Mouse (Mus musculus) heart, embryonic 15.5 days (tissue): ENCODE results near the gene Gm10837. TPM values are rescaled to one million over a fixed set of nuclear protein-coding genes. Genes with fewer than 3 reads are reported as not detected.

Experiments
- ATAC-seq: fragments of 200-750 bp; cut with Nextera tagmentation; replicated peaks from 2 replicates; pipeline ENCODE4 v1.8.0; 2017; ENCODE audit warnings: low read depth, moderate TSS enrichment; ENCODE audit not compliant: insufficient number of reproducible peaks, insufficient read depth, low FRiP score
- H3K27ac ChIP-seq: fragments of 300-500 bp; sonication (generic); 2 replicates; pipeline ENCODE4 v1.5.1; 2015; ENCODE audit warnings: mild to moderate bottlenecking, inconsistent platforms
- H3K27me3 ChIP-seq: fragments of 300-500 bp; sonication (generic); 2 replicates; pipeline ENCODE4 v1.6.1; 2015; ENCODE audit warnings: inconsistent platforms
- H3K36me3 ChIP-seq: fragments of 300-500 bp; sonication (generic); 2 replicates; pipeline ENCODE4 v1.6.1; 2015; ENCODE audit warnings: mild to moderate bottlenecking, inconsistent platforms
- H3K4me1 ChIP-seq: fragments of 300-500 bp; sonication (generic); replicated peaks from 2 replicates; pipeline ENCODE4 v1.6.1; 2015; ENCODE audit warnings: inconsistent platforms
- H3K4me2 ChIP-seq: fragments of 300-500 bp; sonication (generic); 2 replicates; pipeline ENCODE4 v1.6.1; 2015; ENCODE audit warnings: inconsistent platforms, mild to moderate bottlenecking, moderate library complexity
- H3K4me3 ChIP-seq: fragments of 300-500 bp; sonication (generic); 2 replicates; pipeline ENCODE4 v1.5.1; 2015; ENCODE audit warnings: mild to moderate bottlenecking, inconsistent platforms
- H3K9ac ChIP-seq: fragments of 300-500 bp; sonication (generic); 2 replicates; pipeline ENCODE4 v1.6.1; 2015; ENCODE audit warnings: mild to moderate bottlenecking, inconsistent platforms
- H3K9me3 ChIP-seq: fragments of 300-500 bp; sonication (generic); replicated peaks from 2 replicates; pipeline ENCODE4 v1.6.1; 2016; ENCODE audit warnings: inconsistent platforms
- WGBS: fragments of 180-500 bp; shearing (Covaris S2); methylation state at CpG from one replicate; pipeline ENCODE4 v1.1.7; 2015; ENCODE audit warnings: mixed read lengths; 5-methylcytosine and 5-hydroxymethylcytosine counted together
- polyA plus RNA-seq: library from polyadenylated mRNA; unstranded; fragments of >200 nt; fragmentation: Nextera tagmentation; extraction: Ambion mirVana; gene quantifications from 2 replicates; pipeline ENCODE4 v1.2.1, GENCODE M21; 2015

The Gm10837 gene
- polyA plus RNA-seq, 1 experiment from 2014 or later, result not detected

- no peak for ATAC-seq
- H3K9ac ChIP-seq, result no peak overlapping the region
- no peaks in the 10 kb centered on the region for H3K9me3 ChIP-seq
- H3K4me2 ChIP-seq, result no peak overlapping the region
- peaks cover 92% of the 10 kb centered on the region for H3K27me3 ChIP-seq
- 3% methylated on average over 18 of the region's 18 CpGs for WGBS
- H3K27ac ChIP-seq, result no peak overlapping the region
- H3K4me1 ChIP-seq, result no peaks in the 10 kb centered on the region
- H3K4me3 ChIP-seq, result no peak overlapping the region
- H3K36me3 ChIP-seq, result no peaks in the 10 kb centered on the region
These were observed 6.6 kb upstream of the Gm10837 start for GRCm38 (mm10) chr14:122483556-122484421.

GRCm38 (mm10) chr14:122484458-122484843 is 5.9 kb upstream of the Gm10837 start:
- ATAC-seq, result no peak

DNA sequence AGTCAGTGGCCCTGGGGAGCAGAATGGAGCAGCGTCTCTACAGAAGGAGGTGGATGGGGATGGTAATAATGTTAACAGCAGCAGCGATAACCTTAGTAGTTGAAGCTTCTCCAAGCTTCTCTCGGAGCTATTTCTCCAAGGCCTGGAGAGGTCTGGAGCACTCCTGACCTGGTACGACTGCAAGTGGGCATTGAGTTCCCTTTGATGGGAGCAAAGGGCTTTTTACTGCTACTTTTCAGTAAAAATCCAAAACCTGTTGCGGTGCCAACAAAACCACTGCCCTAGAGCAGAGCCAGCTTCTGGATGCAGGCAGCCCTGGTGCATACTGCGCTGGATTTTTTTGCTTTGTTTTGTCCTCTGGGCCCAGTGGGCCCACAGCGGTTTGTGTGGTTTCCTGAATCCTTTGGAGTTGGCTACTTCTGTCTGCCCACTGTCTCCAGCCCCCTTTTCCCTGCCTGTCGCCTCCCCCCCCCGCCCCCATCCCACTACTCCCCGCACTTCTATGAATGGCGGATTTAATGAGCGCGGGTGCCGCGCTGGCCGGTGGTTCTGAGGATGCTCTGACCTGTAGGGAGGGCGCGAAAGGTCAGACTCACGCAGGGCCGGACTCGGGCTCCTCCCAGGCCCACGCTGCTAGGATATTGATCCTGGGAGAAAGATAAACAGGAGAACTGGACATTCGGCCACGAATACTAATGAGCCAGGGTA is 5.4 kb upstream of the Gm10837 start:
- Histone ChIP-seq H3K27ac (no peak overlapping the region), H3K9ac (no peak overlapping the region), H3K4me3 (no peak overlapping the region), H3K27me3 (peaks cover 94% of the 10 kb centered on the region), H3K4me2 (no peak overlapping the region), H3K36me3 (no peaks in the 10 kb centered on the region), H3K9me3 (no peaks in the 10 kb centered on the region), H3K4me1 (no peaks in the 10 kb centered on the region)
- no peak for ATAC-seq
- WGBS, result 2% methylated on average over 23 of the region's 24 CpGs

More at GRCm38 (mm10) chr14:122484458-122484843, 5.9 kb upstream of the Gm10837 start:
- Histone ChIP-seq H3K4me2 (no peak overlapping the region), H3K4me1 (no peaks in the 10 kb centered on the region), H3K27ac (no peak overlapping the region), H3K9me3 (no peaks in the 10 kb centered on the region), H3K36me3 (no peaks in the 10 kb centered on the region), H3K27me3 (peaks cover 93% of the 10 kb centered on the region), H3K4me3 (no peak overlapping the region), H3K9ac (no peak overlapping the region)
- WGBS, result 10% methylated on average over 4 of the region's 4 CpGs

DNA sequence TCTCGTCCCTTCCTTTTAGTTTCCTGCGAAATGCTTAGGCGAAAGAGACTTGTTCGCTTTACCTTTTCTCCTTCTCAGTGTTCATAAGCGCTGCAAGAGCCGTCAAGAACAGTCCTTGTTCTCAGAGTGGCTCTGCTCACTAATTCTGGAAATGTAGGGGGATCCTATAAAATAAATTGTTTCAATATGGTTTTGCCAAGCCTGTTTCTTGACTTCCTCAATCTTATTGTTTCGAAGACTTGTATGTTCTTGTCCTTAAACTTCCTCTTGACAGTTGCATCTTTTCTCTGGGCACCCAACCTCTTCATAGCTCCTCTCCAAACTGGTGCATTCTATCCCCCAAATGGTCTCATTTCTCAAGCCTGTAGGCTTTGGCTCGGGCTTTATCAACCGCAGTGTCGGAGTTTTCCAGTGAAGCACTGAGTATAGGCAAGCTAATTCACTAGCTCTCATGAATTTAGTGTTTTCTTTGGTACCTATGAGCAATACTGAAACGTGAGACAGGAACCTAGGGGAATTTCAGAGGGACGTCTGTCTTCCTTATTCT is 4.7 kb upstream of the Gm10837 start:
- Histone ChIP-seq H3K9ac (no peak overlapping the region), H3K36me3 (no peaks in the 10 kb centered on the region), H3K27ac (no peak overlapping the region), H3K4me3 (no peak overlapping the region), H3K27me3 (peaks cover 95% of the 10 kb centered on the region), H3K4me1 (peaks cover 5% of the 10 kb centered on the region), H3K9me3 (no peaks in the 10 kb centered on the region), H3K4me2 (no peak overlapping the region)
- WGBS, result 4% methylated on average over 12 of the region's 12 CpGs
- ATAC-seq, result no peak

DNA sequence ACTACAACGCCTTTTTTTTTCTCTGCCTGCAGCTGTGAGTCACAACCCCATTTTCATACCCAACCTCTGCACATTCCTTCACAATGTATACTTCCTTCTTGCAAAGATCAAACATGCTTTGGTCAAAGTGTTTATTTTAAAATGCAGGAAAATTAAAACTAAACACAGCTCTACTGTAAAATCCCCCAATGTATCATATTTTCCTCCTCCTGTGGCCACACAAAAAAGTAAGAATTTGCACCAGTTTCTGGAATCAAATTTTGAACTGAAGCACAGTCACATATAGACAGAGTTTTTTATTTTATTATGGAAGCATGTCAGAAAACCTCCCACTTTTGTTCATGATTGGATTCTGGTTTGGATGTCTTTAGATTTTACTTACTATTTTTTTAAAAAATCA is 3.8 kb upstream of the Gm10837 start:
- H3K27me3 ChIP-seq, result peaks cover 95% of the 10 kb centered on the region
- peaks cover 7% of the 10 kb centered on the region for H3K4me1 ChIP-seq
- H3K36me3 ChIP-seq, result no peaks in the 10 kb centered on the region
- H3K9ac ChIP-seq, result no peak overlapping the region
- no peaks in the 10 kb centered on the region for H3K9me3 ChIP-seq
- no peak for ATAC-seq
- WGBS, result 20% methylated on average over 1 of the region's 1 CpGs
- H3K4me3 ChIP-seq, result no peak overlapping the region
- H3K4me2 ChIP-seq, result no peak overlapping the region
- H3K27ac ChIP-seq, result no peak overlapping the region

GRCm38 (mm10) chr14:122487366-122487765 is 3.0 kb upstream of the Gm10837 start:
- H3K27me3 ChIP-seq, result peaks cover 90% of the 10 kb centered on the region
- no peaks in the 10 kb centered on the region for H3K9me3 ChIP-seq
- H3K36me3 ChIP-seq, result no peaks in the 10 kb centered on the region
- H3K4me1 ChIP-seq, result peaks cover 7% of the 10 kb centered on the region
- 8% methylated on average over 5 of the region's 5 CpGs for WGBS
- no peak for ATAC-seq
- no peak overlapping the region for H3K9ac ChIP-seq
- no peak overlapping the region for H3K27ac ChIP-seq
- H3K4me2 ChIP-seq, result no peak overlapping the region
- H3K4me3 ChIP-seq, result no peak overlapping the region

GRCm38 (mm10) chr14:122489041-122489440 is 1.3 kb upstream of the Gm10837 start:
- ATAC-seq, result no peak
- 2% methylated on average over 5 of the region's 5 CpGs for WGBS
- no peak overlapping the region for H3K4me2 ChIP-seq

GRCm38 (mm10) chr14:122489686-122490414 is 536 bp upstream of the Gm10837 start:
- Histone ChIP-seq H3K4me1 (peaks cover 7% of the 10 kb centered on the region), H3K27ac (no peak overlapping the region), H3K9me3 (no peaks in the 10 kb centered on the region), H3K9ac (no peak overlapping the region), H3K27me3 (peaks cover 87% of the 10 kb centered on the region), H3K36me3 (no peaks in the 10 kb centered on the region), H3K4me3 (peak overlapping the region; percentile 35), H3K4me2 (peak overlapping the region; percentile 55; the same call in 1 of the 2 replicates)
- 7% methylated on average over 12 of the region's 12 CpGs for WGBS
- no peak for ATAC-seq

More at GRCm38 (mm10) chr14:122489041-122489440, 1.3 kb upstream of the Gm10837 start:
- Histone ChIP-seq H3K9ac (no peak overlapping the region), H3K4me1 (peaks cover 7% of the 10 kb centered on the region), H3K27me3 (peaks cover 89% of the 10 kb centered on the region), H3K9me3 (no peaks in the 10 kb centered on the region), H3K27ac (no peak overlapping the region), H3K36me3 (no peaks in the 10 kb centered on the region), H3K4me3 (no peak overlapping the region)

- Histone ChIP-seq H3K4me1 (peaks cover 7% of the 10 kb centered on the region), H3K27ac (no peak overlapping the region), H3K27me3 (peaks cover 70% of the 10 kb centered on the region), H3K9ac (no peak overlapping the region), H3K4me3 (no peak overlapping the region), H3K36me3 (no peaks in the 10 kb centered on the region), H3K4me2 (no peak overlapping the region), H3K9me3 (no peaks in the 10 kb centered on the region)
- ATAC-seq, result no peak
- 72% methylated on average over 6 of the region's 6 CpGs for WGBS
These were observed 1.1 kb downstream of the Gm10837 start for GRCm38 (mm10) chr14:122491521-122491920.

GRCm38 (mm10) chr14:122492015-122492414 is 1.6 kb downstream of the Gm10837 start:
- Histone ChIP-seq H3K36me3 (no peaks in the 10 kb centered on the region), H3K27ac (no peak overlapping the region), H3K4me1 (peaks cover 7% of the 10 kb centered on the region), H3K9ac (no peak overlapping the region), H3K27me3 (peaks cover 66% of the 10 kb centered on the region), H3K4me3 (no peak overlapping the region), H3K9me3 (no peaks in the 10 kb centered on the region), H3K4me2 (no peak overlapping the region)
- no peak for ATAC-seq
- WGBS, result 67% methylated on average over 1 of the region's 1 CpGs

GRCm38 (mm10) chr14:122509058-122509457 is 18.7 kb downstream of the Gm10837 start:
- Histone ChIP-seq H3K27ac (no peak overlapping the region), H3K36me3 (no peaks in the 10 kb centered on the region), H3K27me3 (peaks cover 12% of the 10 kb centered on the region), H3K4me1 (no peaks in the 10 kb centered on the region), H3K9me3 (no peaks in the 10 kb centered on the region), H3K4me2 (no peak overlapping the region), H3K4me3 (no peak overlapping the region), H3K9ac (no peak overlapping the region)
- ATAC-seq, result no peak
- 17% methylated on average over 2 of the region's 2 CpGs for WGBS
